Mouse (Mus musculus) CD4-positive, CD25-positive, alpha-beta regulatory T cell, adult 9 weeks (primary cell): Measurements from ENCODE around the gene Hoxb3. TPM values are rescaled to one million over a fixed set of nuclear protein-coding genes. Genes with fewer than 3 reads are reported as not detected.

Source experiments
- polyA plus RNA-seq: library from polyadenylated mRNA; unstranded; fragments of 100-300 nt; shearing (Covaris generic); gene quantifications from one replicate; pipeline ENCODE4 v1.2.1, GENCODE M21; 2017

Gene Hoxb3
- not detected for polyA plus RNA-seq

GRCm38 (mm10) chr11:96323154-96323553 is at the start of gene Hoxb3:
Gene Hoxb3, plus strand, starts transcription at chr11:96323326.

GRCm38 (mm10) chr11:96281855-96282570 is 41.1 kb upstream of the Hoxb3 start, which contains the start of gene Hoxb8:
Gene Hoxb8, plus strand, starts transcription at chr11:96281905.

DNA sequence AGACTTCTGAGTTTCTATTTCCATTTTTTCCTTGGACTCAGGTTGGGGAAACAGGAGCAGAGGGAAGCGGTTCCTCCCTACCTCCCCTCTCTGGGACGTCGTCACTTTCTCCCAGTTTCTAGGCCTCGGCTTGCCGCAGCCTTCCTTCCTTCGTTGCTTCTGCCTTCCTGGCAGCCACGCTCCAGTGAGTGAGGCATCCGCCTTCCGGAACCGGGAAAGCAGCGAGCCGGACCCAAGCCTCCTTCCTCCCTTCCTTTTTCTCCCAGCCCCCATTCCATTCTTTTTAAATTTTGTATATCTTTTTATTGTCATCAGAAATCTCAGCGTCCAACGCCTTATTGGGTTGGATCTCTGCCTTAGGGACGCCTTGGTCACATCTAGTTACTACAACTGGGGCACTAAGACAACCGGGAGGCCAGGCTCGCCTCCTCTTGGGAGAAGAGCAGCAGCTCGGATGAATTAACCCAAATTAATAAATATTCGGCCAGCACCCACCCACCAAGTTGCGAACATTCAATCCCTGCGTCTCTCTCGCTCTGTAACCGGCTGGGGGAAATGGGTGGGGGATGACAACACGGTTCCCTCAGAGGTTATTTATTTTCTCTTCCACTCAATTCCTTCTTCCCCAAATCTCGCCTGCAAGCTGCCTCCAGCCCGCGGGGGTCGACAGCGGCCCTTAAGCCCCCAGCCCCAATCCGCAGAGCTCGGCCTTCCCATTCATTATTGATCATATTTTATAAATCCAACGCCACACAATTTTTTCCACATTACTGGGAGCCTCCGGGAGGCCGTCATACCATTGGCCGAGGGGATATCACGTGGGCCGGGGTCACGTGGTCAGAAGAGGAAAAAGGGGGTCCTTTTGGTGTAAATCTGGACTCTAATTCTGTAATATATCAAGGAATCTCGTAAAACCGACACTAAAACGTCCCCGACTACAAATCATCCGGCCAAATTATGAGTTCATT is 37.1 kb upstream of the Hoxb3 start, which contains the start of gene Hoxb7:
Gene Hoxb7 (plus strand): TSS at position 853 of the 968 bp plus-strand sequence.

DNA sequence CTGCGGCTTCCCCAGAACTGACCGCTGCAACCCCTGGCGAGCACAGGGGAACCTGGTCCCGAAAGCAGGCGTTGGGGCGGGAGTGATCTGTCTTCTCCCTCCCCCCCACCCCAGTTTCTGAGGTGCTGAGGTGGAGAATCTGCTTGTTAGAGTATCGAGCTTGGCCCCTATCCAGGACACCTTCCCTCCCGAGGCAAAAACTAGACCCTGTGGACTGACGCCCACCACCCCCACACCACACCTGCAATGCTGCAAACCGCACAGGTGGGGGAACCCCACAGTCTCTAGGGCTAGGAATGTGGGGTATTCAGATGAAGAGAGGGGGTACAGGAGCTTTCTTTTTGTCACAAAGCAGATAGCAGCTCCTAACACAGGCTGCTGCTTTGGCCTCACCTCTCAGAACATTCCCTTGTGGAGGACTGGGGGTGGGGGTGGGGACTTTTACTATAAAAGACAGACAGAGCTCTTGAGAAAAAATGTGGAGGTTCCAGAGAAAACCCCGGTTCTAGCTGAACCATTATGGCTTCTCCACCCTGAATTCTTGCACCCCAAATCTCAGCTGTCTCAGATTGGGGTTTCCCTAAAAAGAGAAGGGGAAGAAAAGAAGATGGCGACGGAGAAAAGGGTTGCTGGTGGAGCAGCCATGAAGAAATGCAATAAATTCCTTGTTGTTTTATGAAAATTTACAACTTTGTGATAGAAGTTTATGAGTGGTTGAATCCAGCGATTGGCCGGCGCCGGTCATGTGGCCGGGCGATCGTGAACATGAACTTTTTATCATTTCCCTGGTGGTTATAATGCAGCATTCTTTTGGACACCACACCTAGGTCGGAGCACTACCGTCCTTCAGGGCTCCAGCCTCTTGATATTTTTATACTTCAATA is 31.2 kb upstream of the Hoxb3 start, which contains the start of gene Hoxb6:
Gene Hoxb6 (plus strand): TSS at position 796 of the 884 bp plus-strand sequence.

GRCm38 (mm10) chr11:96303151-96304099 is 19.7 kb upstream of the Hoxb3 start, which contains the start of gene Hoxb5:
Gene Hoxb5, plus strand, starts transcription at chr11:96303336.

DNA sequence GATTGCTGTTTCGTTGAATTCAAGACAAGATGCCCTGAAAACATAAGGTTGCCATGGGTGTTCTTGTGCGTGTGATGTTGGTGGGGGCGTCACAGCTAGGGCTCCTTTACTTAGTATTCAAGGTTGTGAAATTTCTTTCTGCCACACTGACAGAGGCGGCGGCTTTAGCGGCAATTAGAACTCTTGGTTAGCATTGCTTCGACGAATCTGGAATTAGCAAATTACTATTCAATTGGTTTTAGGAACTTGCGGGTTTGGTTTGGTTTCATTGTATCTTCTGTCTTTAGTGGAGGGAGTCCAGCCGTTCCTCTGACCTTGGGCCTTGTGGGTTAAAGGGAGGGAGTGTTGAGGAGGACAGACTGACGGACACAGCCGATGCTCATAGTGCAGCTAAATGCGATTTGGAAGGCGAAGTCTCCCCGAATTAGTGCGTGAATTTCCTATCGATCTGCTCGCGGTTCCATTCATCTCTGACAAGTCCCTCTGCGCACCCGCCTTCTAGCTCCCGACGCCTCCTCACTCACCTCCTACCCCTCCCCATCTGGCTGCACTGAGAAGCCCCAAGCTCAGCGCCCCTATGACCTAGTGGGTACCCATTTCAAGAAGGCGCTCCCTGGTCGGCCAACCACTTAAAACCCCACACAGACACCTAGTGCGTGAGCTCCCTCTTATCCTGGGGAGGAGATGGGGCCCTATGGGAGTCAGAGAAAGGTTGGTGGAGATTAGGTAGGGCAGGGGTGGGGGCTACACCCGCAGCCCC is 5.3 kb upstream of the Hoxb3 start, which contains the start of gene Hoxb4:
Gene Hoxb4 (plus strand): TSS at position 660 of the 760 bp plus-strand sequence.

GRCm38 (mm10) chr11:96350341-96350624 is 27.2 kb downstream of the Hoxb3 start, which contains the start of gene Hoxb2:
Gene Hoxb2, plus strand, starts transcription at chr11:96350525.

GRCm38 (mm10) chr11:96365441-96366091 is 42.4 kb downstream of the Hoxb3 start, which contains the start of gene Hoxb1:
Gene Hoxb1, plus strand, starts transcription at chr11:96365752.

Other genes starting within 250 kb of the Hoxb3 start
- 440 TPM for gene Atp5g1, start 247.7 kb upstream of the Hoxb3 start, polyA plus RNA-seq
- gene Calcoco2, start 211.4 kb upstream of the Hoxb3 start, polyA plus RNA-seq: not detected
- gene Ttll6, start 189.5 kb upstream of the Hoxb3 start, polyA plus RNA-seq: not detected
- not detected for gene Hoxb13, start 129.0 kb upstream of the Hoxb3 start, polyA plus RNA-seq
- not detected for gene Hoxb9, start 51.9 kb upstream of the Hoxb3 start, polyA plus RNA-seq
- not detected for gene Hoxb8, start 41.4 kb upstream of the Hoxb3 start, polyA plus RNA-seq
- not detected for gene Hoxb7, start 36.7 kb upstream of the Hoxb3 start, polyA plus RNA-seq
- not detected for gene Hoxb6, start 30.9 kb upstream of the Hoxb3 start, polyA plus RNA-seq
- not detected for gene Hoxb5, start 20.0 kb upstream of the Hoxb3 start, polyA plus RNA-seq
- gene Hoxb4, start 5.1 kb upstream of the Hoxb3 start, polyA plus RNA-seq: 0.63 TPM
- gene Hoxb2, start 27.2 kb downstream of the Hoxb3 start, polyA plus RNA-seq: not detected
- gene Hoxb1, start 42.4 kb downstream of the Hoxb3 start, polyA plus RNA-seq: not detected
- 865 TPM for gene Skap1, start 141.3 kb downstream of the Hoxb3 start, polyA plus RNA-seq